Mouse (Mus musculus) forebrain, embryonic 10.5 days (tissue): Measurements from ENCODE around the gene Gm42957. TPM values are rescaled to one million over a fixed set of nuclear protein-coding genes. Genes with fewer than 3 reads are reported as not detected.

ENCODE experiments used
- DNase-seq: peaks from one replicate; pipeline ENCODE4 v3.0.0-alpha.2; 2017; ENCODE audit warnings: low spot score; ENCODE audit errors: extremely low spot score
- H3K27ac ChIP-seq: fragments of 300-500 bp; sonication (generic); 2 replicates; pipeline ENCODE4 v1.5.1; 2016; ENCODE audit warnings: mild to moderate bottlenecking
- H3K27me3 ChIP-seq: fragments of 300-500 bp; sonication (generic); 2 replicates; pipeline ENCODE4 v1.6.1; 2016; ENCODE audit warnings: mild to moderate bottlenecking; ENCODE audit not compliant: poor library complexity, severe bottlenecking
- H3K36me3 ChIP-seq: fragments of 300-500 bp; sonication (generic); replicated peaks from 2 replicates; pipeline ENCODE4 v1.6.1; 2016; ENCODE audit warnings: mild to moderate bottlenecking, moderate library complexity
- H3K4me1 ChIP-seq: fragments of 300-500 bp; sonication (generic); 2 replicates; pipeline ENCODE4 v1.6.1; 2016
- H3K4me3 ChIP-seq: fragments of 300-500 bp; sonication (generic); 2 replicates; pipeline ENCODE4 v1.5.1; 2016; ENCODE audit warnings: mild to moderate bottlenecking, moderate library complexity
- H3K9me3 ChIP-seq: fragments of 300-500 bp; sonication (generic); 2 replicates; pipeline ENCODE4 v1.6.1; 2016; ENCODE audit warnings: mild to moderate bottlenecking, moderate library complexity
- WGBS: fragments of 180-500 bp; shearing (Covaris S2); methylation state at CpG from one replicate; pipeline ENCODE4 v1.1.7; 2016; 5-methylcytosine and 5-hydroxymethylcytosine counted together
- polyA plus RNA-seq: library from polyadenylated mRNA; unstranded; fragments of >200 nt; fragmentation: Nextera tagmentation; extraction: Ambion mirVana; gene quantifications from 2 replicates; pipeline ENCODE4 v1.2.1, GENCODE M21; 2016

Gene Gm42957
- polyA plus RNA-seq, result 0.11 and 0.12 TPM in 2 replicates

DNA sequence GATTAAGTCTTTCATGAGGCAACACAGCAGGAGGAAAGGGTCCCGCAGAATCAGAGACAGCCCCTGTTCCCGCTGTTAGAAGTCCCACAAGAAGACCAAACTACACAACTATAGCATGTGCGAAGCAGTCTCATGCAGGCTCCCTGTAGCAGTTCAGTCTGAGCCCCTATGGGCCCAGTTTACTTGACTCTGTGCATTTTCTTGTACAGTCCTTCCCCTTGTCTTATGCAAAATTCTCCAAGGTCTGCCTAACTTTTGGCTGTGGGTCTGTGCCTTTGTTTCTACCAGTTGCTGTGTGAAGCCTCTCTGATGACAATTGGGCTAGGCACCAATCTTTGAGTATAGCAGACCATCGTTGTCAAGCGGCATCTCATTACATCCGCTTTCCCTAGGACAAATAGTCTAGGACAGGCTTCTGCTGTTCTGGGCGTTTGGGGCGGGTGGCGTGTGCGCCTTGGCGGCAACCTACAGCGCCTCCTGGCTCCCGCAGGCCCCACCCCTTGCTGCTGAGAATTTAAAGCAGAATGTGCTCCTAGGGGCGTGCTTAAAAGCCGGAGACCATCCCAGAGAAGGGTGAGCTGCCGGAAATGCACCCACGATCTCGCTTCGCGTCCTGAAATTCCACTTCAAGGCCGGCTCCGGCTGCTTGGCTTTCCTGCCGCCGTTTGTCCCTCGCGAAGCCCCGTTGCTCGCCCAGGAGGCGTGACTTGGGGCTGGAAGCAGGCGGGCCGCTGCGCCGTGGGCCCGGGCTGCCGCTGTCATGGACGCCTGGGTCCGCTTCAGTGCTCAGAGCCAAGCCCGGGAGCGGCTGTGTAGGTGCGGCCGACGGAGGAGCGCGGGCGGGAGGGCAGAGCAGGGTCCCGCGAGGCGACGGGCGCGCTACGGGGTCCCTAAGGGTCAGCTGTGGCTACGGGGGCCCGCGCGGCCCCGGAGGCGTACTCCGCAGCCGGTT lies at the start of gene Gm42957, which contains the start of gene Pex11b:
Gm42957 (plus strand) TSS at position 547 of the 952 bp plus-strand sequence.
Pex11b (plus strand) TSS at position 449 of the 952 bp plus-strand sequence.
- Histone ChIP-seq H3K36me3 (peaks cover 66% of the 10 kb centered on the region), H3K9me3 (no peaks in the 10 kb centered on the region), H3K4me1 (peaks cover 37% of the 10 kb centered on the region), H3K27me3 (no peaks in the 10 kb centered on the region), H3K27ac (peak within 1 kb of the TSS; percentile 94), H3K4me3 (peak within 1 kb of the TSS; percentile 94)
- WGBS, result 2% methylated on average over 60 of the region's 60 CpGs
- peak; percentile 75 for DNase-seq

DNA sequence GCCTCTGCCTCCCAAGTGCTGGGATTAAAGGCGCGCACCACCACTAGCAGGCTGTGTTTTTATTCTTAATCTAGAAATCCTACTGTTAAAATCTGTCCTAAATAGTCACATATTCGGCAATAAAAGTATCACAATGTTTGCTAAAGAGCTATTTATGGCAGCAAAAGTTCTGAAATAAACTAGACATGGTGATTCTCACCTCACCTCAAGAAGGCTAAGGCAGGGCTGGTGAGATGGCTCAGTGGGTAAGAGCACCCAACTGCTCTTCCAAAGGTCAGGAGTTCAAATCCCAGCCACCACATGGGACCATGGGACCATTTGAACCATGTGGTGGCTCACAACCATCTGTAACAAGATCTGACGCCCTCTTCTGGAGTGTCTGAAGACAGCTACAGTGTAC lies 44.6 kb upstream of the Gm42957 start:
- DNase-seq, result no peak
- 82% methylated on average over 4 of the region's 4 CpGs for WGBS
- H3K27ac ChIP-seq, result no peak overlapping the region
- H3K36me3 ChIP-seq, result 0 out of 2 replicates have a peak, but pooled peaks cover 4% of the 10 kb centered on the region
- peaks cover 20% of the 10 kb centered on the region for H3K27me3 ChIP-seq
- peaks cover 22% of the 10 kb centered on the region for H3K4me1 ChIP-seq
- H3K4me3 ChIP-seq, result no peak overlapping the region
- no peaks in the 10 kb centered on the region for H3K9me3 ChIP-seq

- WGBS, result 2% methylated on average over 10 of the region's 10 CpGs
- H3K27me3 ChIP-seq, result peaks cover 39% of the 10 kb centered on the region
- peak overlapping the region; percentile 67 for H3K4me3 ChIP-seq
- H3K36me3 ChIP-seq, result 0 out of 2 replicates have a peak, but pooled peaks cover 4% of the 10 kb centered on the region
- H3K9me3 ChIP-seq, result no peaks in the 10 kb centered on the region
- no peak for DNase-seq
- peak overlapping the region; percentile 89 for H3K27ac ChIP-seq
- H3K4me1 ChIP-seq, result peaks cover 49% of the 10 kb centered on the region
Observed at GRCm38 (mm10) chr3:96593374-96593773, 41.9 kb upstream of the Gm42957 start.

- Histone ChIP-seq H3K36me3 (0 out of 2 replicates have a peak, but pooled peaks cover 4% of the 10 kb centered on the region), H3K4me3 (peak within 1 kb of the TSS; percentile 67), H3K27me3 (peaks cover 45% of the 10 kb centered on the region), H3K4me1 (peaks cover 55% of the 10 kb centered on the region), H3K27ac (peak within 1 kb of the TSS; percentile 89), H3K9me3 (no peaks in the 10 kb centered on the region)
- 0% methylated on average over 35 of the region's 38 CpGs for WGBS
- peak; percentile 94 for DNase-seq
Observed at GRCm38 (mm10) chr3:96593790-96594560, 41.3 kb upstream of the Gm42957 start, which contains the start of gene Polr3gl. Polr3gl (minus strand) TSS chr3:96594181.

GRCm38 (mm10) chr3:96594851-96595250 lies 40.4 kb upstream of the Gm42957 start:
- Histone ChIP-seq H3K27me3 (peaks cover 54% of the 10 kb centered on the region), H3K4me1 (peaks cover 64% of the 10 kb centered on the region), H3K9me3 (no peaks in the 10 kb centered on the region), H3K36me3 (0 out of 2 replicates have a peak, but pooled peaks cover 4% of the 10 kb centered on the region), H3K4me3 (no peak overlapping the region), H3K27ac (no peak overlapping the region)
- 77% methylated on average over 5 of the region's 5 CpGs for WGBS
- DNase-seq, result no peak

DNA sequence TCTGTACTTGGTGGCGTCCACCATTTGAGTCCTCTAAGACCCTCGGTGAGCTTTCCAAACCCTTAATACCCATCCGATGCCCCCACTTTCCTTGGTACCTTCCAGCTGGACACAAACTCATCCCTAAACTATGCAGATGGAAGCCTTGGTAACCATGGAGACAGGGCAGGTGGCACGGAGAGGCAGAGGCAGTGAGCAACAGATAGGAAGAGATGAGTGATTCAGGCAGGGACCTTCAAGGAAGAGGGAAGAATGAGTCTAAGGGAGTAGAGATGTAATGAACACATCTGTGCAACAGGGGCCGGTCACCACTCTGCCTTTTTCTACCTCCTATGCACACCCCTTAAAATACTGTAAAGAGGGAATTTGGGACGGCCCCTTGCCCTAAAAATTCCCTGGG lies 39.6 kb upstream of the Gm42957 start:
- Histone ChIP-seq H3K27me3 (peaks cover 57% of the 10 kb centered on the region), H3K9me3 (no peaks in the 10 kb centered on the region), H3K27ac (no peak overlapping the region), H3K4me3 (peak overlapping the region; percentile 61), H3K4me1 (peaks cover 72% of the 10 kb centered on the region), H3K36me3 (no peaks in the 10 kb centered on the region)
- WGBS, result 20% methylated on average over 6 of the region's 6 CpGs
- DNase-seq, result no peak

- peak within 1 kb of the TSS; percentile 84 for H3K27ac ChIP-seq
- H3K27me3 ChIP-seq, result peaks cover 57% of the 10 kb centered on the region
- DNase-seq, result no peak
- under 1% methylated on average over 22 of the region's 23 CpGs for WGBS
- H3K9me3 ChIP-seq, result no peaks in the 10 kb centered on the region
- peak within 1 kb of the TSS; percentile 61 for H3K4me3 ChIP-seq
- no peaks in the 10 kb centered on the region for H3K36me3 ChIP-seq
- peaks cover 78% of the 10 kb centered on the region for H3K4me1 ChIP-seq
Observed at GRCm38 (mm10) chr3:96596228-96596707, 39.0 kb upstream of the Gm42957 start, which contains the start of gene Ankrd34a. Ankrd34a (plus strand) TSS chr3:96596636.

GRCm38 (mm10) chr3:96596855-96597254 lies 38.4 kb upstream of the Gm42957 start:
- H3K4me1 ChIP-seq, result peaks cover 83% of the 10 kb centered on the region

DNA sequence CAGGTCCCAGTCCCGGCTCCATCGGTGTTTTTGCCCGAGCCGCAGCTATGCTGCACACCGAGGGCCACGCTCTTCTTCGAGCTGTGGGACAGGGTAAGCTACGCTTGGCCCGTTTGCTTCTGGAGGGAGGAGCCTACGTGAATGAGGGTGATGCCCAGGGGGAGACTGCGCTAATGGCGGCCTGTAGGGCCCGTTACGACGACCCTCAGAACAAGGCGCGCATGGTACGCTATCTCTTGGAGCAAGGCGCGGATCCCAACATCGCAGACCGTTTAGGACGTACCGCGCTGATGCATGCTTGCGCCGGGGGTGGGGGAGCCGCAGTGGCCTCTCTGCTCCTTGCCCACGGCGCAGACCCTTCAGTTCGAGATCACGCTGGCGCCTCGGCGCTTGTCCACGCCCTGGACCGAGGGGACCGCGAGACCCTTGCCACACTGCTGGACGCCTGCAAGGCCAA lies 37.8 kb upstream of the Gm42957 start:
- Histone ChIP-seq H3K36me3 (no peaks in the 10 kb centered on the region), H3K9me3 (no peaks in the 10 kb centered on the region), H3K4me3 (peak overlapping the region; percentile 61), H3K27ac (peak overlapping the region; percentile 84), H3K4me1 (peaks cover 87% of the 10 kb centered on the region), H3K27me3 (peaks cover 52% of the 10 kb centered on the region)
- WGBS, result under 1% methylated on average over 40 of the region's 40 CpGs
- peak; percentile 64 for DNase-seq

More at GRCm38 (mm10) chr3:96596855-96597254, 38.4 kb upstream of the Gm42957 start:
- Histone ChIP-seq H3K9me3 (no peaks in the 10 kb centered on the region), H3K4me3 (peak overlapping the region; percentile 61), H3K27me3 (peaks cover 57% of the 10 kb centered on the region), H3K27ac (peak overlapping the region; percentile 84), H3K36me3 (no peaks in the 10 kb centered on the region)
- DNase-seq, result no peak
- whole genome bisulfite sequencing, result 2% methylated on average over 11 of the region's 12 CpGs

GRCm38 (mm10) chr3:96598156-96599068 lies 36.9 kb upstream of the Gm42957 start:
- peak overlapping the region; percentile 84 for H3K27ac ChIP-seq
- H3K9me3 ChIP-seq, result no peaks in the 10 kb centered on the region
- H3K4me1 ChIP-seq, result peaks cover 87% of the 10 kb centered on the region
- DNase-seq, result peak; percentile 78
- peak overlapping the region; percentile 61 for H3K4me3 ChIP-seq
- 1% methylated on average over 54 of the region's 54 CpGs for WGBS
- peaks cover 48% of the 10 kb centered on the region for H3K27me3 ChIP-seq
- peaks cover 3% of the 10 kb centered on the region; the same call in 1 of the 2 replicates for H3K36me3 ChIP-seq

DNA sequence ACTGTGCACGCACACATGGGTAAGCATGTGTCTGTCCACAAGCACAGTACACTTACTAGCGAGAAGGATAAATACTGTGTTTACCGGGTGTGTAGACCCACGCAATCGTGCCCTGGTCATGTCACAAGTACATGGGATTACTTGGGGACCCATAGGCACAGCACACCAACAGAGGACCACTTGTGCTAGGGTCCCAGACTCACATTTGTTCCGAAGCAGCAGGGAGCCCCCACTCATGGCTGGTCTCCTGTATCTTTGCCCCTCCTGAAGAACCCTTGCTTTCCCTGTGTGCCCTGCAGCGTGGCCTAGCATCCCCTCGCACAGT lies 36.2 kb upstream of the Gm42957 start:
- DNase-seq, result no peak
- 37% methylated on average over 8 of the region's 8 CpGs for WGBS
- peak overlapping the region; percentile 84; the same call in 1 of the 2 replicates for H3K27ac ChIP-seq
- H3K36me3 ChIP-seq, result peaks cover 8% of the 10 kb centered on the region
- H3K4me1 ChIP-seq, result peaks cover 92% of the 10 kb centered on the region
- H3K4me3 ChIP-seq, result peak overlapping the region; percentile 61
- no peaks in the 10 kb centered on the region for H3K9me3 ChIP-seq
- H3K27me3 ChIP-seq, result peaks cover 48% of the 10 kb centered on the region
